Mouse (Mus musculus): ENCODE results near the gene Kif24.
A peak's percentile ranks its signal among the peaks of the same experiment; 100 is the strongest.
"Not testable (repeated sequence)": the region's sequence is repeated elsewhere in the genome, so short reads cannot be mapped to it uniquely, and the experiment has no call there.

Kif24 gene

DNA sequence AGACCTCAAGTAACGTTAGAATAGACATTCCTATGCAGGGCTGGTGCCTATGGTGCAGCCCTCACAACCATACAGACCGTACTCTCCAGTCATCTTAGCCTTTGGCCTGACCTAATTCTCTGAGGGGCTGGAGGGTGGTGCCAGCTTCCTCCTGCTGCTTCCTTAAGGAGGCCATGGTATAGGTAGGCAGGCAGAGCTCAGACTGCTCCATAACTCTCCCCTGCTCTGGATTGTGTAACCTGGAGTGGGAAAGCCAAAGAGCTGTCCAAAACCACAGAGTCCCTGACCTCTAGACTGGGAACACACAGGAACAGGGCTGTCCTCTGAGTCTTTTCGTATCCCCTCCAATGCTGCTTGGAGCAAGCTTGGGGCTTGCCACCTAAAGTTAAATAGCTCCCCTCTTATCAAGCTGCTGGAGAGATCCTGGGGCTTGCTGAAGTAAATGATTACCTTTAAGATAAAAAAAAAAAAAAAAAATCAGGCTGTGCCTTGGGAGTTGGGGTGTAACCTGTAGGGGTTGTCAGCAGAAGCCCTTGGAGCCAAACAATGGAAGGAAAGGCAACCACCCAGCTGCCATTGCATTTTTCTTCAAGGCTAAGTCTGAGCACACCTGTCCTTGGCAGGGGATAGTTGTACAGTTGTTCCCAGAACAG is 28.9 kb upstream of the Kif24 start:
- peak; percentile 46 for DNase-seq (ENCODE audit: extremely low read depth, low read depth, low spot score)

DNA sequence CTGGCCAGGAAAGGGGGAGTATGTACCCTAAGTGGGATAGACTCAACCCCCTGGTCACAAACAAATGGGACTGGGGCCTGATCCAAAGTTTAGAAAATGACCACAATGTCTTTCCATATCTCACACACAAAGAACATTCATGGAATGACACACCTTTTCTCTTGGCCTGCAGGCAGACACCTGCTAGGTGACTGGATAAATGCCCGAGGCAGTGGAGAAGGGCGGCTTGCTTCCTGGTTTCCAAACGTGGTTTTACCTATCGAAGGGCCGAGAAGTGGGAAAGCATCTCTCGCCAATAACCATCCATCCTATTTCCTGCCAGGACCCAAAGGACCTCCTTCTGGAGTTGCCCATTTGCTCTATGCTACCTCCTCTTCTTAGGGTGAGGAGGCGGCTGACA is 28.3 kb upstream of the Kif24 start:
- no peak for DNase-seq (ENCODE audit: extremely low read depth, low read depth, low spot score)

DNA sequence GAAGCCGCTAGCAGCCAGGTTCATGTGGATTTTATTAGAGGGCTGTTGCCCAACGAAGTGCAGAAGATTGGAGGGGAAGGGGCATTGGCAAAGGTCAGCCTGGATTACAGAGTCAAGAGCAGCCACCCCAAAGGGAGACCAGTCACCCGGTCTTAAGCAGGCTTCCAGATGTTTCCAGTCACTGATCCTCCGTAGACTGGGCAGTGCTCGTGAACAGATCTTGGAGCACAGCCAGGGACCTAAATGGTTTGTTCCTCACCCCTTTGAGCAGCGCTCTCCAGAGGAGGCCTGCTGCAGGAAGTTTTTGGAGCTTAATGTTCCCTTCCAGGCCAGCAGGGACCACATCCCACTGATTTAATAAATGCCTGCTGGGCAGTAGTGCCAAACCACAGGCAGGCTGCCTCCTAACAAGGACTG is 16.9 kb upstream of the Kif24 start:
- no peak for DNase-seq (ENCODE audit: extremely low read depth, low read depth, low spot score)

DNA sequence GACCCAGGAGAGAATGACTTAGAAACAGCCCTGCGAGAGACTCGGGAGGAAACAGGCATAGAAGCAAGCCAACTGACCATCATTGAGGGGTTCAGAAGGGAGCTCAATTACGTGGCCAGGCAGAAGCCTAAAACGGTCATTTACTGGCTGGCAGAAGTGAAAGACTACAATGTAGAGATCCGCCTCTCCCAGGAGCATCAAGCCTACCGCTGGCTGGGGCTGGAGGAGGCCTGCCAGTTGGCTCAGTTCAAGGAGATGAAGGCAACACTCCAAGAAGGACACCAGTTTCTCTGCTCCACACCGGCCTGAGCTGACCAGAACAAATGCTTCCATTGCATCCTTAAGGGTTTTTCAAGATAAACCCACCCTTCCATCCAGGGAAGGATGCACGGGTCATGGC is 15.6 kb upstream of the Kif24 start:
- DNase-seq (ENCODE audit: extremely low read depth, low read depth, low spot score), result no peak

DNA sequence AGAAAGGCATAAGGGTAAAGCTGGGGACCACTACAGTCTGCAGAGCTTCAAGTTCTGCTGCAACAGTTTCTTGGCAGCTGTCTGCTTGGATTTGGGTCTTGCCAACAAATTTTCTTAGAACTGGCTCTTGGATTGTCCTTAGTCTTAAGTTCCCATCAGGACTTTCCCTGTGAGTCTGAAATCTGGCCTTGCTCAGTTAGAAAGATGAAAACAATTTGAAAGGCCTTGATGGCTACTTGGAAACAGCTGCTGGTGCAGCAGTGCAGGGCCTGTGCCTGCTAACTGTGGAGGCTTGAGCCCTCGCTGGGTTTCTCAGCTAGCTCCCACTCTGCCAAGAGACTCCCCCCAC is 14.7 kb upstream of the Kif24 start:
- no peak for DNase-seq (ENCODE audit: extremely low read depth, low read depth, low spot score)

DNA sequence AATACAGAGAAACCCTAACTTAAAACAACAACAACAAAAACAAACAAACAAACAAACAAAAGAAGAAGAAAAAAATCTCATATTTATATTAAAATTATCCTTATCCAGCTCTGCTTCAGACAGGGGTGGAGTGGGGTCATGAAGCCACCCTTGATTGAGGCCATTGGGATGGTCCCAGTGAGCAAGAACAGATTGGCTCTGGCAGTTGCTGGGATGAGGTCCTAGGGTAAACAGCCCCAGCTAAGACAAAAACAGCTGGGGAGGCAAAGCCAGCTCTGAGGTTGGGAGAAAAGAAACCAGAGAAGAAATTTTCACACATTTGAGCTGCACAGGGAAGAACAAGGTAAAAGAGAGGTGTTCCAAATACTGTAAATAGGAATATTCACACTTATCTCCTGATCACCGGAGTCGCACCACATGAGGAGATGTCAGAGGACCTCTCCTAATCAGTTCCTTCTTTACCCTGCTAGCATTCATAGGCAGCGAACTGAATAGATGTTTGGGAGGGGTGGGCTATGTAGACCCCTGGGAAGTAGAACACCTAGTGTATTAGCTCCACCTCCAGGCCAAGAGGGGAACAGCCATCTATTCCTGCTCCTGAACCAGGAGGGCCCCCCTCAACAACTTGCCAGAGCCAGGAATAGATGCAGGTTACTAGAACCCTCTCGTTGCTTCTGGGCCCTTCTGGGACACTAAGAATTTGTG is 14.2 kb upstream of the Kif24 start:
- DNase-seq (ENCODE audit: extremely low read depth, low read depth, low spot score), result no peak

DNA sequence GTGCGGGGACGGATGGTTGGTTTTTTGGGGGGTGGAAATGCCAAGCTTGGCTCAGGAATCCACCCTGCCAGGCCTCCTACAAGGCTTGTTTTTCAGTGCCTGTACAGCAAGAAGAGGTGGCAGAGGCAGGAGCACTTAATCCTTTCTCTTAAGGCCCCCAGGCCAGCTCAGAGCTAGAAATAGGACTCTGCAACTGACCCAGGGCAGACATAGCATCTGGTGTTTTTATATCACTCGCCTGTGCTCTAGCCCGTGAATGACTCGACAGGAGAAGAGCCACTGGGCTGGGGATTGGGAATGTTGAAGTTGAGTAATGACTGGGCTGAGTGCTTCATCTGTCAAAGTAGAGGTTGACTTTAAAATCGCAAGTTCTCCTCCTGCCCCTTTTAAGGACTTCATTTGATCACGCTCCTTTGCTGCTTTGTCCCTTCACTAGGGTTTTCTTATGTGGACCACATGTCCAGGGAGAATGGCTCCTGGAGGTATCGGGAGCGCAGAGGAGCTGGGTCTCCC is 13.0 kb upstream of the Kif24 start:
- no peak for DNase-seq (ENCODE audit: extremely low read depth, low read depth, low spot score)

DNA sequence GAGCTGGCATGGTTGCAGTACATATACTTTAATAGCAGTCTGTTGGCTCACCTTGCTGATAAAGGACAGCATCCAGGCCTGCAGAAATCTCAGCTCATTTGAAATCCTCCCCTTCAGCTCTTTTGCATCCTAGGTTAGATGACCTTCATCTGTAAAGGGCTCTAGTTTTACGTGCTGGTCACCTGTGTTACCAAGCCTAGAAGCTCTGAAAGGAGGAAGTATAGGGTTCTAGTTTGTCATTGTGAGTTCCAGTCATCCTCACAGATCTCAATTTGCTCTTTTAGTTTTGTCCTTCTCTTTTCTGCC is 6.7 kb upstream of the Kif24 start:
- DNase-seq (ENCODE audit: extremely low read depth, low read depth, low spot score), result no peak

DNA sequence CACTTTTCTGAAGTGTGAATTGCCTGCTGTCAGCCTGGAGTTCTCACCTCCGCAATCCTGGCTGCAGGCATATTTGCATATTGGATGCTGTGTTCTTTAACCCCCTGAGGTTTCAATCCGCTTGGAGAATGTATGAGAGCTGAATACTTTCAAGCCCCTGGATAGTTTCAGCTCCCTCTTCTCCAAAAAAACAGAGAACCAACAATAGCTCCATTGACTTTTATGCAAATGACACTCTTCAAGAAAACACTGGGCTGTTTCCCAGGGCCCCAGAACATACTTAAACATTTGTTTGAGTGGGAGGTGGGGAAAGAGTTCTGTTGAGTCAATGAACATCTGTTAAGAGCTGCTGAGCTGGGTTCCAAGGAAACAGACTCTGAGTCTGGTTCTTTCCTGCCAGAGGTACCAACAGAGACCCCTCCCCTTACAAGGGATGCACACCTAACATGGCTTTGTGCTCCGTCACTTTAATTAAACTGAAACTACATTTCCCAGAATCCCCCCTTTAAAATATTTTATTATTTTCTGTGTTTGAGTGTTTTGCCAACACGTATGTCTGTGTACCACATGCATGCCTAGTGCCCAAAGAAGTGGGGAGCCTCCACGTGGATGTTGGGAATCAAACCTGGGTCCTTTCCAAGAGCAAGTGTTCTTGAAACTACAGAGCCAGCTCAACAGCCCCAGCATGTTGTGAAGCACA is 6.1 kb upstream of the Kif24 start:
- DNase-seq (ENCODE audit: extremely low read depth, low read depth, low spot score), result no peak

DNA sequence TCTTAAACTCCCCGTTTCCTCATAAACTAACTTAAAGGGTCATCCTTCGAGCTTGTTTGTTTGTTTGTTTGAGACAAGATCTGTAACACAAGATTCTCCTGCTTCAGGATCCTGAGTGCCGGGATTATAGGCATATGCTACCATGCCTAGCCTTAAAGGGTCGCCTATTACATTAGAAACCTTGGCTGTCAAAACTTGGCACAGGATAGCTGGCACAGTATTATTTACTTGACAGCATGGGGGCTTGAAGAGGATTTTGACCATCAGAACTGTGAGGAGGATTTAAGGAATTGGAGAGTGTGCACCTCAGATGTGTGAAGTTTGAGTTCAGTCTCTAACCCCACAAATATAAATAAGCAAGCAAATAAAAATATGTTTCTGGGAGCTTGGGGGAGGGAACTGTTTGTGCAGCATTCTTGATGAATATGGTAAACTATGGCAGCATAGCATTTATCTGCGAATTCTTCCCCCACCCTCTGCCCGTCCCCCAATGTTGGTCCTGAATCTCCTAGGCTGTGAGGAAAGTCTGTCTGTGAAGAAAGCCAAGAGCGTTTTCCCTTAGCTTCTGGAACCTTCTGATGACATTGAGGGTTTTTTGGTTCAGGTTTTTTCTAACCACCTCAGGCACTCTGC is 5.5 kb upstream of the Kif24 start:
- DNase-seq (ENCODE audit: extremely low read depth, low read depth, low spot score), result no peak

DNA sequence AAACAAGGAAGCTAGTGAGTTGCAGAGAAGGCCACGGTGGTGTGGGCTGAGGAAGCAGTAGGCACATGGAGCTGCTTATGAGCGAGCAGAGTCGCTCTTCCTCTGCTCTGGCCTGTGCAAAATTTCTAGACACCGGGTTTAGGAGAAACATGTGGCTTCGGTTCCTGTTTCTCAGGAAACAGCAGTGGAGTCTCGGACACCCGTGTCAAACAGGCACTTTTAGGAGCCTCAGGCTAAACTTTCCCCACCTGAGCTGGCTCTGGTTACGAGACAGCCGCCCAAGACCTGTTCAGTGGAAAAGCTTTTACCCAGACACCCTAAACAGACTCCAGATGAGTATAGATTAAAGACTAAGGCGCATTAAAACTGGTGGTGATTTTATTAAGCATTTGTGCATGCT is 4.5 kb upstream of the Kif24 start:
- DNase-seq (ENCODE audit: extremely low read depth, low read depth, low spot score), result no peak

DNA sequence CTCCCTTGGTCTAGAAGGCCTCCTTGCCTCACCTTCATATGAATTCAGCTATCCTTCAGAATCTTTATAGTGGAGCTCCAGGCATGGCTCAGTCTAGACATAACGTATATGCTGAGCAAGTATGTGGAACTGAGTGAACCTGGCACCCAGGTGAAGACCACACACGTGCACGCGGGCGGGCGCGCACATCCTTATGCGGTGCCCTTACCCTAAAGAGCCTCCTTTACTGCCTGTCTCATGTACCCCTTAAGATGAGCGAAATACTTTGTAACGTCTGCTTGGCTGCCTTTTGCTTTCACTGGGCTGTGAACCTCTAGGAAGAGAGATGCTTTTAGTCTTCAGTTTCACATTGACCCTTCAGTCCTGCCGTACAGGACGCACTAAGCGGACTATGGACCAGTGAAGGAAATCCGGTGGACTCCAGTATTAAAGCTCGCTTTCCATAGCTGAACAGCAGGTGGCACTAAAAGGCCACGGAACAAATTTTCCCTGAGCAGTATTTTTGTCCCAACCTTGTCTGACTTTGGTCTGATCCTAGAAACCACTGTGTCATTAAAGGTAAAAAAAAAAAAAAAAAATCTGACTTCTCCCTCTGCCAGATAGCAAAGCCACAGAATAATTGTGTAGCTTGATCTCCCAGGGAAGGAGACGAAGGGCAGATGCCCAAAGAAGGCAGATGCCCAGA is 3.9 kb upstream of the Kif24 start:
- DNase-seq (ENCODE audit: extremely low read depth, low read depth, low spot score), result no peak

DNA sequence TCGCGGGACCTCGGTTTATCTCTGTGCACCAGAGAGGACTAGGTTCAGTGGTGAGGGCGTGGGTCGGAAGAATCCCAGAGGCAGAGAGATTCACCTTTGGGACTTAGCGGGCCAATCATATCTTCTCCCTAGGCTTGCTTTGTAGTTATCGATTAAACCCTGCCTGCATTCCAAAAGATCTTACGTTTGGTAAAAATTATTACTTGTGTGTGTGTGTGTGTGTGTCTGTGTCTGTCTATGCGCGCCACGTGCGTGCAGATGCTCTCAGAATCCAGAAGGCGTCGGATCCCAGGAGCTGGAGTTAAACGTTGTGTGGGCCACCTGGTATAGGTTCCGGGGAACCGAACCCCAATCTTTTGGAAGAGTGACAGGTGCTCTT is 589 bp upstream of the Kif24 start:
- no peak for DNase-seq (ENCODE audit: extremely low read depth, low read depth, low spot score)

DNA sequence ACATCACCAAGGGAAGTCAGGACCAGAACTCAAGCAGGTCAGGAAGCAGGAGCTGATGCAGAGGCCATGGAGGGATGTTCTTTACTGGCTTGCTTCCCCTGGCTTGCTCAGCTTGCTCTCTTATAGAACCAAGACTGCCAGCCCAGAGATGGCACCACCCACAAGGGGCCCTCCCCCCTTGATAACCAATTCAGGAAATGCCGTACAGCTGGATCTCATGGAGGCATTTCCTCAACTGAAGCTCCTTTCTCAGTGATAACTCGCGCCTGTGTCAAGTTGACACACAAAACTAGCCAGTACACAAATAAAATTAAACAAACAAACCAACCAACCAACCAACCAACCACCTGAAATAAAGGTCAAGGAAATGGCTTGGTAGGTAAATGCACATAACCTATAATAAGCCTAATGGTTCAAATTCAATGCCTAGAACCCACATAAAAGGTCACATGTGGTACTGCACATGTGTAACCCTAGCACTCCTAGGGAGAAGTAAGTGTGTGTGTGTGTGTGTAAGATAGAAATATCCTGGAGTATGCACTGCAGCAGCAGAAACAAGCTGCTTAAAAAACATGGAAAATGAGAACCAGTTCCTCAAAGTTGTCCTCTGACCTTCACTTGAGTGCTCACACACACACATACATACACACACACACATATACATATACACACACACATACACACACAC is 1.5 kb downstream of the Kif24 start:
- DNase-seq (ENCODE audit: extremely low read depth, low read depth, low spot score), result not testable (repeated sequence)

DNA sequence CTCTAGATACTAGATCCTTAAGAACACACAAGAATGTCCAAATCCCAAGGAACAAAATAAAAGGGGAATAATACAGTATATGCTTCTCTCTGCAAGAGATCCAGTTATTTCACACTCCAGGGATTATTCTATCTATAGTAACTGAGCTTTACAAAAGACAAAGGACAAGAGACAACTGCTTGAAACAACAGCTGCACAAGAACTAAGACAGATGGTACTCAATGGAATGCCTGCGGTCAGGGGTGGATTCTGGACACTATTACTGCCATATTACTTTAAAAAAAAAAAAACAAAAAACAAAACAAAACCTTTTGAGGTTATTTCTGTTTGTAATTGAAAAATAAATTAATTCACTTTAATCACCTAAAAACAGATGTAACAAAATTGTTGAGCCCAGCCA is 4.0 kb downstream of the Kif24 start:
- DNase-seq (ENCODE audit: extremely low read depth, low read depth, low spot score), result no peak

DNA sequence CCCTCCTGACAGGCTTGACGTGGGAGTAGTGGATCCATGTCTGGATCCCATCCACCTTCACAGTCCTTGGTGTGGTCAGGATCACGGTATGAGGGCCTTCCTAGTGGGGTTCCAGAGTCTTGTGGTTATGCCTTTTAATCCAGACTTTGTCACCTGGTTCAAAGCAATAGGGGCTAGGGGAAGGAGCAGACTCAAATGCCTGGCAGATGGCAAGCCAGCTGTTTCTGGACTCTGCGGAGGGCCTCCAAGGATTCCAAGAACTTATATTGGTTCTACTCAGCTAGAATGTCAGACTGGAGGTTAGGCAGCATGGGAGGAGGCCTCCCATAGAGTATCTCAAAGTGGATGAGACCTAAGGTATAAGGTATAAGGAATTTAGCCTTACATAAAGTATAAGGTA is 17.1 kb downstream of the Kif24 start:
- no peak for DNase-seq (ENCODE audit: extremely low read depth, low read depth, low spot score)

DNA sequence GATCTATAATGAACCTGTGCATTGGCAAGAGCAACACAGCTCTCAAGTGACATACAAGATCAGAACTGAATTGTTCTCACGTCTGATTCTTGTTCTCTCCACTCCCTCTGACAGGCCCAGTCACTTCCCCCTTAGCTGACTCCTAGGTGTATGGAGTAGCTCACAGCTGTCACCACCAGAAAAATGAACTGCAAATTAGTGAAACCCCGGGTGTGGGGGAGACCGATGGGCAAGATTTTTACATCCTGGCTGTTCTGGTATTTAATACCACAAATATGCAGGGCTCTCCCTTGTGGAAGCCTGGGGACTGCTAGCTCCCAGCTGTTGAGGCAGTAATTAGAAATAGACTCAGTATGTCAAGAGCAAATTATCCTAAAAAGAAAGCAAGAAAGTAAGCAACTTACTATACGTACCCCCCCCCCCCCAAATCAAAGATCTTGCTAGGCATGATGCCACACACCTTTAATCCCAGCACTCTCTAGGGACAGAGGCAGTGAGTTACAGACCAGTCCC is 21.8 kb downstream of the Kif24 start:
- no peak for DNase-seq (ENCODE audit: extremely low read depth, low read depth, low spot score)

DNA sequence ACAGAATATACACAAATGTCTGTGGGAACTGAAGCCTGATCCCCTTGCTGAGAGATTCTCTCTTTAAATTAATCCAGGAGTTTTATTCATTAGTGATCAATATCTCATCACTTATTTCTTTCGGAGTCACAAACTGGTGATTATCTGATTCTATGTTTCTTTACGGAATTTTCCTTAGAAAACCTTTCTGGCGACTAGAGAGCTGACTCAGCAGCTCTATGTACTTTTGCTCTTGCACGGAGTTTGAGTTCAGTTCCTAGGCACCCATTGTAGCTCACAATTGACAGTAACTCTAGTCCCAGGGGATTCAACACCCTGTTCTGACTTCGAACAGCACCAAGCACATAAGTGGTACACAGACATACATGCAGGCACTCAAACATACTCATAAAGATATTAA is 25.8 kb downstream of the Kif24 start:
- DNase-seq (ENCODE audit: extremely low read depth, low read depth, low spot score), result no peak

DNA sequence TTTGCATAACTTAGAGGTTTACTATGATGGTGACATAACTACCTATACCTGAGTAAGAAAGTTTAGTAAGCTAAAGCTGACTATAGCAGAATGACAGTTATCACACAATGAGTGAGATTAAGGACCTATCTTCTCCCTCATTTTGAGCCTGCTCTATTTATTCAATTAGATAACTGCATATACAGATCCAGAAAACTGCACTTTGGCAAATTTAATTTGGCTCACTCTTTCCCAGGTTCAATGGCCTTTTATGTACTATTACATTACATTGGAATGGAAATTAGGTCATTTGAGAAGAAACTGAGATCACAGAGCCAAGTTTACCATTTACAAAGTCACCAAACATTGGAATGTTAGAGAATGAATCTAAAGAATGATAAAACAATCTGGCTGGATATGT is 47.7 kb downstream of the Kif24 start:
- DNase-seq (ENCODE audit: extremely low read depth, low read depth, low spot score), result no peak

DNA sequence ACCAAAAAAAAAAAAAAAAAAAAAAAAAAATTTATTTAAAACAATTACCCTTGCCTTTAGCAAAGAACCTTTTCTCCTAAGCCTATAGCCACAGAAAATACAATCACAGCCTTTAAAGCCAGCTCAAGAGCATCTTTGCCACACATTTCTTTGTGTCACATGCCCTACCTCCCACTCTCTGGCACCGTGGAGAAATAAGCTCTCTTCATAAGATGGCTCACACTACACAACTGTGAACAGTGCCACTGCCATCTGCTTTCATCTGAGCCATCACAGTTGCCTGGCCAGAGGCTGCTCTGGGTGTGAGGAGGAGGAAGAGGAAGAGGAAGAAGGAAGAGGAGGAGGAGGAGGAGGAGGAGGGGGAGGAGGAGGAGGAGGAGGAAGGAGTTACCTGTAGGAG is 55.3 kb downstream of the Kif24 start:
- no peak for DNase-seq (ENCODE audit: extremely low read depth, low read depth, low spot score)

DNA sequence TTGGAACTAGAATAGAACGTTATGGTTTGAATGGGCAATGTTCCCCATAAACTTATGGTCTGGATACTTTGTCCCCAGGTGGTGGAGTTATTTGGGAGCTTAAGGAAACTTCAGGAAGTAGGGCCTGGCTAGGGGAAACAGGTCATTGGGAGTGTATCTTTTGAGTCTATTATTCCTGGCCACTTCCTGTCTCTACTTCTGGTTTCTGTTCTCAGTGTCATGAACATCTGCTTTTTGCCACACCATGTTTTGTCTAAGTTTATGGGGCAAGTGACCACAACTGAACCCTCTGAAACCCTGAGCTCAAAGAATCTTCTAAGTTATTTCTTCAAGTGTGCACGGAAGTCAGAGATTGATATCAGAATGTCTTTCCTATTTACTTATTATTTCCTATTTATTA is 57.3 kb downstream of the Kif24 start:
- no peak for DNase-seq (ENCODE audit: extremely low read depth, low read depth, low spot score)

Measured in fat pad, adult 2 months (tissue).